Mouse (Mus musculus) stomach, postnatal 0 days (tissue): ENCODE results near the gene Gm11569. TPM values are rescaled to one million over a fixed set of nuclear protein-coding genes. Genes with fewer than 3 reads are reported as not detected.

ENCODE experiments used
- ATAC-seq: fragments of 200-750 bp; cut with Nextera tagmentation; 2 replicates; pipeline ENCODE4 v1.8.0; 2017; ENCODE audit not compliant: low FRiP score, low TSS enrichment
- DNase-seq: peaks from one replicate; pipeline ENCODE4 v3.0.0-alpha.2; 2016; ENCODE audit warnings: low spot score
- H3K27ac ChIP-seq: fragments of 300-500 bp; sonication (generic); replicated peaks from 2 replicates; pipeline ENCODE4 v1.5.1; 2014; ENCODE audit warnings: mild to moderate bottlenecking, control low read depth
- H3K27me3 ChIP-seq: fragments of 300-500 bp; sonication (generic); 2 replicates; pipeline ENCODE4 v1.6.1; 2014; ENCODE audit warnings: low read length; ENCODE audit not compliant: control insufficient read depth, insufficient read depth
- H3K36me3 ChIP-seq: fragments of 300-500 bp; sonication (generic); 2 replicates; pipeline ENCODE4 v1.6.1; 2014; ENCODE audit warnings: low read length, mixed read lengths; ENCODE audit not compliant: control insufficient read depth, insufficient read depth
- H3K4me1 ChIP-seq: fragments of 300-500 bp; sonication (generic); replicated peaks from 2 replicates; pipeline ENCODE4 v1.6.1; 2014; ENCODE audit warnings: antibody characterized with exemption; ENCODE audit not compliant: control insufficient read depth, insufficient read depth
- H3K4me2 ChIP-seq: fragments of 300-500 bp; sonication (generic); replicated peaks from 2 replicates; pipeline ENCODE4 v1.6.1; 2014; ENCODE audit warnings: low read depth, mild to moderate bottlenecking, control low read depth, moderate library complexity
- H3K4me3 ChIP-seq: fragments of 300-500 bp; sonication (generic); 2 replicates; pipeline ENCODE4 v1.5.1; 2014; ENCODE audit warnings: low read depth, low read length, control low read depth
- H3K9ac ChIP-seq: fragments of 300-500 bp; sonication (generic); 2 replicates; pipeline ENCODE4 v1.6.1; 2014; ENCODE audit warnings: mild to moderate bottlenecking, low read length, control low read depth, mixed read lengths
- H3K9me3 ChIP-seq: fragments of 300-500 bp; sonication (generic); 2 replicates; pipeline ENCODE4 v1.6.1; 2016; ENCODE audit warnings: low read length; ENCODE audit not compliant: control insufficient read depth
- CTCF ChIP-seq: IDR thresholded peaks from 2 replicates; pipeline ENCODE4 v1.5.1; 2016; ENCODE audit warnings: antibody characterized with exemption, low read depth, mild to moderate bottlenecking, moderate library complexity
- EP300 ChIP-seq: optimal IDR thresholded peaks from 2 replicates; pipeline ENCODE3; 2016; ENCODE audit warnings: antibody characterized with exemption
- WGBS: fragments of 180-500 bp; shearing (Covaris S2); extraction: QIAGEN DNeasy Blood & Tissue Kit; methylation state at CpG from one replicate; pipeline ENCODE4 v1.1.7; 2014; 5-methylcytosine and 5-hydroxymethylcytosine counted together
- polyA plus RNA-seq: library from polyadenylated mRNA; unstranded; fragments of >200 nt; fragmentation: Nextera tagmentation; extraction: Ambion mirVana; gene quantifications from 2 replicates; pipeline ENCODE4 v1.2.1, GENCODE M21; 2015

The Gm11569 gene
- polyA plus RNA-seq, 1 experiment from 2014 or later: not detected

GRCm38 (mm10) chr11:99758877-99759276 lies 39.9 kb downstream of the Gm11569 start:
- Histone ChIP-seq H3K27ac (no peak overlapping the region), H3K9ac (no peak overlapping the region), H3K4me3 (no peak overlapping the region), H3K4me2 (no peak overlapping the region), H3K4me1 (no peaks in the 10 kb centered on the region), H3K9me3 (no peaks in the 10 kb centered on the region), H3K36me3 (no peaks in the 10 kb centered on the region), H3K27me3 (no peaks in the 10 kb centered on the region)
- no peak for ATAC-seq
- no peak for DNase-seq
- 96% methylated on average over 1 of the region's 1 CpGs for WGBS
- TF ChIP-seq EP300: no peak
- no peak for TF ChIP-seq CTCF

Other genes starting within 250 kb of the Gm11569 start
- not detected in 2 replicates for gene Krtap3-3, start 248.1 kb downstream of the Gm11569 start, polyA plus RNA-seq
- 0.19 and 0.34 TPM in 2 replicates for gene Krtap3-2, start 242.1 kb downstream of the Gm11569 start, polyA plus RNA-seq
- not detected in 2 replicates for gene Gm11939, start 239.5 kb downstream of the Gm11569 start, polyA plus RNA-seq
- not detected in 2 replicates for gene Krtap3-1, start 232.3 kb downstream of the Gm11569 start, polyA plus RNA-seq
- not detected in 2 replicates for gene Krtap1-5, start 217.9 kb downstream of the Gm11569 start, polyA plus RNA-seq
- gene Krtap1-4, start 215.3 kb downstream of the Gm11569 start, polyA plus RNA-seq: not detected in 2 replicates
- not detected in 2 replicates for gene Krtap1-3, start 207.6 kb downstream of the Gm11569 start, polyA plus RNA-seq
- not detected in 2 replicates for gene Krtap9-3, start 200.8 kb downstream of the Gm11569 start, polyA plus RNA-seq
- gene Gm11938, start 195.6 kb downstream of the Gm11569 start, polyA plus RNA-seq: not detected in 2 replicates
- not detected in 2 replicates for gene Gm11937, start 188.7 kb downstream of the Gm11569 start, polyA plus RNA-seq
- gene Krtap2-4, start 184.1 kb downstream of the Gm11569 start, polyA plus RNA-seq: not detected in 2 replicates
- not detected in 2 replicates for gene Gm11562, start 178.5 kb downstream of the Gm11569 start, polyA plus RNA-seq
- not detected in 2 replicates for gene Krtap4-1, start 170.7 kb downstream of the Gm11569 start, polyA plus RNA-seq
- gene Krtap4-2, start 163.8 kb downstream of the Gm11569 start, polyA plus RNA-seq: not detected in 2 replicates
- gene Krtap4-7, start 154.8 kb downstream of the Gm11569 start, polyA plus RNA-seq: not detected in 2 replicates
- not detected in 2 replicates for gene Gm11555, start 148.7 kb downstream of the Gm11569 start, polyA plus RNA-seq
- not detected in 2 replicates for gene Gm11563, start 140.0 kb downstream of the Gm11569 start, polyA plus RNA-seq
- gene Krtap4-6, start 133.0 kb downstream of the Gm11569 start, polyA plus RNA-seq: not detected in 2 replicates
- gene Gm14190, start 108.2 kb downstream of the Gm11569 start, polyA plus RNA-seq: not detected in 2 replicates
- gene Gm14180, start 64.6 kb downstream of the Gm11569 start, polyA plus RNA-seq: not detected in 2 replicates
- gene Gm11595, start 26.0 kb downstream of the Gm11569 start, polyA plus RNA-seq: not detected in 2 replicates
- gene Krtap4-8, start 18.2 kb downstream of the Gm11569 start, polyA plus RNA-seq: not detected in 2 replicates
- not detected in 2 replicates for gene Krtap4-9, start 13.7 kb downstream of the Gm11569 start, polyA plus RNA-seq
- gene Gm11596, start 5.5 kb downstream of the Gm11569 start, polyA plus RNA-seq: not detected in 2 replicates
- not detected in 2 replicates for gene Gm11554, start 5.5 kb upstream of the Gm11569 start, polyA plus RNA-seq
- gene Krtap4-13, start 11.0 kb upstream of the Gm11569 start, polyA plus RNA-seq: not detected in 2 replicates
- gene Gm11564, start 16.7 kb upstream of the Gm11569 start, polyA plus RNA-seq: not detected in 2 replicates
- not detected in 2 replicates for gene 2300003K06Rik, start 39.1 kb upstream of the Gm11569 start, polyA plus RNA-seq
- not detected in 2 replicates for gene Krtap4-16, start 52.7 kb upstream of the Gm11569 start, polyA plus RNA-seq
- not detected in 2 replicates for gene Gm11568, start 59.0 kb upstream of the Gm11569 start, polyA plus RNA-seq
- not detected in 2 replicates for gene Gm11559, start 65.5 kb upstream of the Gm11569 start, polyA plus RNA-seq
- not detected in 2 replicates for gene Krtap9-1, start 74.5 kb upstream of the Gm11569 start, polyA plus RNA-seq
- not detected in 2 replicates for gene Gm11567, start 80.3 kb upstream of the Gm11569 start, polyA plus RNA-seq
- not detected in 2 replicates for gene Krtap31-1, start 109.0 kb upstream of the Gm11569 start, polyA plus RNA-seq
- not detected in 2 replicates for gene Gm11565, start 115.8 kb upstream of the Gm11569 start, polyA plus RNA-seq
- not detected in 2 replicates for gene Krtap31-2, start 137.4 kb upstream of the Gm11569 start, polyA plus RNA-seq
- not detected in 2 replicates for gene Krtap9-5, start 149.5 kb upstream of the Gm11569 start, polyA plus RNA-seq
- gene Krtap29-1, start 180.1 kb upstream of the Gm11569 start, polyA plus RNA-seq: not detected in 2 replicates
- 0.10 TPM in 1 of 2 replicates, not detected in the other for gene Krtap16-1, start 187.7 kb upstream of the Gm11569 start, polyA plus RNA-seq
- 0.25 and 0.27 TPM in 2 replicates for gene Krtap17-1, start 195.1 kb upstream of the Gm11569 start, polyA plus RNA-seq
- gene Krt33a, start 217.3 kb upstream of the Gm11569 start, polyA plus RNA-seq: 0.05 and 0.17 TPM in 2 replicates
- gene Krt33b, start 230.9 kb upstream of the Gm11569 start, polyA plus RNA-seq: 0.06 TPM in 1 of 2 replicates, not detected in the other
- gene Krt34, start 242.6 kb upstream of the Gm11569 start, polyA plus RNA-seq: 0.99 and 1.0 TPM in 2 replicates